Mouse (Mus musculus) ES-E14 (cell line): Measurements from ENCODE around the gene Iqgap1.

ENCODE experiments used
- CHD2 ChIP-seq: IDR thresholded peaks from 2 replicates; pipeline ENCODE4 v1.6.1; 2014; ENCODE audit warnings: mild to moderate bottlenecking, low read depth, low read length, inconsistent platforms
- ZC3H11A ChIP-seq: IDR thresholded peaks from 2 replicates; pipeline ENCODE4 v1.6.1; 2012; ENCODE audit warnings: low read depth, mild to moderate bottlenecking, inconsistent platforms, low read length, borderline replicate concordance

DNA sequence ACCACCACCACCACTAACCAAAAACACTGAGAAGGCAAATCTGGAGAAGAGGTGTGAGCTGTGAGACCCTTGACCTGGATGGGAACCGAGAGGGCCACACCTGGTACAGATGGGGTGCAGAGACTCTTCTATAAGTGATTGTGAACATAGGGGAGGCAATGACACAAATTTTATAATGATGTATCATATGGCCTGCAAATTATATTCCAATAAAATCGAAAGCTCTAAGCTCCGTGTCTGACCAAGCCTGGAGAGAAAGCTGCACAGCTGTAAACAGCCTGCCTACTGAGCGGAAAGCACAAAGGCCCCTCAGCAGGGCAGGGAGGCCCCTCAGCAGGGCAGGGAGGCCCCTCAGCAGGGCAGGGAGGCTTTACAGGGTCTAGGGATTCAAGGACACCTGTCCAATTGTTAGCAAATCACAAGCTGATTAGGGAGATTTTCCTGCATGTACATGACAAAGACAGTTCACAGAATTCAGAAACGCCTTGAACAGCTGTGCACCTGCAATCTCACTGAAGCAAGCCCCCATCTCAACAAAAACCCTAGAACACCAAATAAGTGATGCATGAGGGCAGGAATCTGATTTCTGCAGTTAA, 79.5 kb downstream of the Iqgap1 start:
- TF ChIP-seq CHD2 (peak; percentile 67; the same call in 1 of the 2 replicates), ZC3H11A (no peak)
